Mouse (Mus musculus): ENCODE data around the gene Nkx6-2.

The Nkx6-2 gene

DNA sequence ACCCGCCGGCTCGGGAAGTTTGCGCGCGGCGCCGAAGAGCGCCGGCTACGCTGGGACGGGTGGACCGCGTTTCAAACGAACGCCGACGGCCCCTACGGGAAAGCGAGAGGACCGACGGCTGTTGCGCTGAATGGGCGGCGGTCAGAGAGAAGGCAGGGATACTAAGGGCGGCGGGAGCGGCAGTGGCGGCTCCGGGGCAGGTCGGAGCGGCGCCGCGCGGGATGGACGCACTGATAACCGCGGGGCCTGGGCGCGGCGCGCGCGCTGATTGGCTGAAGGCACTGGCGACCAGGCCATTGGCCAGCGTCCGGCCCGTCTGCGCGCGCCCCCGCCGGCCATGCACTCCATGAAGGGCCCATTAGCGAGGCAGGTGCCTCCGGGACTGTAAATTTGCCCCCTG, at the start of gene Nkx6-2:
Gene Nkx6-2, minus strand, starts transcription at position 203 of the 400 bp plus-strand sequence.
- in situ Hi-C loops (cut with MseI, MboI), result no loop called here

DNA sequence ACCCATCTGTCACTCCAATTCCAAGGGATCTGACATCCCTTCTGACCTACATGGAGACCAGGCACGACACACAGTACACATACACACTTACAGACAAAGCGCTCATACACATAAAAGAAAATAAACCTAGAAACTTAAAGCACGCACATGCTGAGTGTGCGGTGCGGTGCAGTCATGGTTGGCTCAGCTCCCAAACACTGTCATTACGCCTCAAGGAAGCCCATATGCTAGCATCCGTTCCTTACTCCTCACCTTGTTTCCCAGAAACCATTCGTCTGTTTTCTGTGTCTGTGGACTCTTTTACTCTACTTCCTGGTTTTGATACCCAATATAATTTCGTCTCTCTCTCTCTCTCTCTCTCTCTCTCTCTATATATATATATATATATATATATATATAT, 42.6 kb upstream of the Nkx6-2 start:
- in situ Hi-C loops (cut with MseI, MboI), result no loop called here

DNA sequence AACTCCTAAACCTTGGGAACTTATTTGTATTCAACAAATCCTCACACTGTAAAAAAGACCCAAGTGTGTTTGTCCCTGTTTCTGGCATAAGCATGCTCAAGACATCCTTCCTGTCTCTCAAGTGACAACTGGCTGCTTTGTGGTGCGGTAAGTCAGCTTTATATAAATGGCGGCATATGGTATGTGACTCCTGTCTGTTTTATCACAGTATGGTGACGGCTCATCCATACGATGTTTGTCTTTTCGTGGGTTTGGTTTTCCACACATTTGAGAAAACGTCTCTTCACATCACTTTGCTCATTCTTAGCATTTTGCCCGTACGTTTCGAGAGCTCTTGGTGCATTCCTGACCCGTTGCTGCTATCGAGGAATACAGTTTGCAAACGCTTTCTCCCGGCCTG, 40.0 kb upstream of the Nkx6-2 start:
- in situ Hi-C loops (cut with MseI, MboI), result no loop called here

DNA sequence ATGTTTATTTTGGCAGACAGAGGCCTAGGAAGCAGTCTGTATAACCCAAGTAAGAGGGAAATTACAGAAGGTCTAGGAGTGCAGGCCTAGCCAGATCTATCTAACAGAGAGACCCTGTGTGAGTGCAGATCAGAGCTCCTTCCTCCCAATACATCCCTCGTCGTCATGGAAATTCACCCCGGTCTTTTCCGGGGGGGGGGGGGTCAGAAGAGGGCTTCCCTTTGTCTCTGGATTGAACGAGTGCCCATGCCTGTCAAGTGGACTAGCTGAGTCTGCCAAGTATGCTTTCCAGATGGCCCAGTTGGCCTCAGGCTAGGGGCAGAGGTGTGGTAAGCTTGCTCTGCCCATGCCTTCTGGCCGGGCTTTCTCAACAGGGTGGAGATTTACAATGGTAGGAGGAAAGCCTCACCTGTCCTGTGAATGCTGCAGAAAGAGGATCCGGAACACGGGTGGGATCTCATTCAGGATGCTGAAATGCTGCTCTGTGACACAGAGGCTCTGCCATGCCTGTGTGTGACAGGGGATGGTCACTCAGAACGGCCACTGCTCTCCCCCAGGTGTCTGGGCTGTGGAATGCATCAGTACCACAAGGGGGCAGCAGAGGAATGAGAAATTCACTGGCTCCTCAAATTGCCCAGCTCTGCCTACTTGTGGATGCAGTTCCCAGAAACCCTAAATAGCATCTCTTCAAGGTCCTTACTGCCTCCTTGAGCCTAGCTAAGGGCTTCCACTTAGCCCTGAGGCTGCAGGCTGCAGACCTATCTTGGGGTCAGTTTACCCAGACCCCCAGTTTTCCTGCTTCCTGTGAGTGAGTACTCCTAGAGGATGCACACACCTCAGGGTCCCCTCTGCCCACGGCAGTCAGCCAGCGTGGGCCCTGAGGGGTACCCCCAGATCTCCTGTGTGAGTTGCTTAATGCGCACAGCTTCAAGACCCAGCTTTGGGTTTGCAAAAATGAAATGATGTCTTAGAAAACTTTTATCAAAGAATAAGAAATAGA, 33.5 kb upstream of the Nkx6-2 start:
- in situ Hi-C loops (cut with MseI, MboI), result no loop called here

DNA sequence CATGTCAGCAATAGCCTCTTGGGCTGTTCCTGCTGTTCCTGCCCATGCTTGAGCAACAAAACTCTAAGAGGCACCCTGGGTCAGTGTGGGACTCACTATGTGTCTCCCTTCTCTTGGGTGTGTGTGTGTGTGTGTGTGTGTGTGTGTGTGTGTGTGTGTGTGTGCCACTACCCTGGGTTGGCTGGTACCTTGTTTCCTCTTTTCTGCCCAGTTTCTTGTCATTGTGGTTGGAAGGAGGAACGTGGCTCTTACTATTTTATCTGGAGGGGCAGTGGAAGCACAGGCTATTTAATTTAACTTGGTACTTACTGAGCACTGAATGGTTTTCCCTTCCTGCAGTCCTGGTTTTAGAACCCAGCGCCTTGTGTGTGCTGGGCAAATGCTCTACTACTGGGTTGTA, 27.7 kb upstream of the Nkx6-2 start:
- in situ Hi-C loops (cut with MseI, MboI), result no loop called here

DNA sequence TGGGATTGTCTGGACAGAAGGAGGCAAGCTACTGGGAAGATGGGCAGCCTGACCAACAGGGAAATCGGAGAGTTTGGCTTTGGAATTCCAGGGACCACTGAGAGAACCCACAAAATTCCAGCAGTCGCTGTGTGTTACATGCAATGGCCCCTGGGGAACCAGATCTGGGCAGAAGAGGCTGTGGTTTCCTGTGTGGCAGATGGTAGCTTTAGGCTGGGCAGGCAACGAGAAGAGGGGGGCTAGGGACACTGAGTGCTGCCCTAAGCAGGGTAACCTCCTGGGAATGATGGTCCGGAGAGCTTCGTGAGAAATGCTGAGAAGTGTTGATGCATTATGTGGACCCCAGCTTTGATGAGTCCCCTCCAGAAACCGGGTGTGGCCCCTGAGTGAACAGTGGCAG, 13.3 kb upstream of the Nkx6-2 start:
- in situ Hi-C loops (cut with MseI, MboI), result no loop called here

DNA sequence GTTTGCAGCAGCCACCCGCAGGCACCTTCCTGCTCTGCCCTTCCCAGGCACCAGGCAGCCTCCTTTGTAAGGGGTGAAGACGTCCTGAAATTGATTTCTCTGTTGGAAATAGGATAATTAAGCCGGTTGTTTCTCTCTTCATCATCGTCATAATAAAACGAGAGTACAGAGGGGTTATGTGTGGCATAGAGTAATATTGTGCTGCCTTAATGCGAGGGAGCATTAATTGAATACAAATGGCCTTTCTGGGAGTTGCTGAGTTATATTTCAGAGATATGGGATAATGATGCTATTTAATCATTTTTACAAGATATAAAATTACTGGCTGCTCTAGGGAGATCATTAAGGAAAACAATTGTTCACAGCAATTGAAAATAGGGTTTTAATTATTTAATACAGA, 12.7 kb upstream of the Nkx6-2 start:
- in situ Hi-C loops (cut with MseI, MboI), result no loop called here

DNA sequence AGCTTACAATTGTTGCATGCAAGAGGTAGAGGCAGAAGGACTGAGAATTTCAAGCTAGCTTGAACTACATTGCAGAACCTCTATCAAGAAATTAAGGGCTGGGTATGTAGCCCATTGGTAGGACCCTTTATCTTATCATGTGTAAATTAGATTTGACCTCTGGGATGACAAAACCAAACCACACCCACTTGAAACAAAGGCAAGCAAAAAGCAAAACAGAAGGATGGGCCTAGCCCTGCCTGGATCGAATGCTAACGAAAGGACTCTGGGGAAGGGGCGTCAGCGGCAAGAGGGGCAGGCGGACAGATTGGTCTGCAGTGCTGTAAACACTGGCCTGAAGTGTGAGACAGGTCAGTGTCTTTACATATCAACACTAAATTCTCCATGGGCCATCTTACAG, 8.7 kb upstream of the Nkx6-2 start:
- in situ Hi-C loops (cut with MseI, MboI), result no loop called here

DNA sequence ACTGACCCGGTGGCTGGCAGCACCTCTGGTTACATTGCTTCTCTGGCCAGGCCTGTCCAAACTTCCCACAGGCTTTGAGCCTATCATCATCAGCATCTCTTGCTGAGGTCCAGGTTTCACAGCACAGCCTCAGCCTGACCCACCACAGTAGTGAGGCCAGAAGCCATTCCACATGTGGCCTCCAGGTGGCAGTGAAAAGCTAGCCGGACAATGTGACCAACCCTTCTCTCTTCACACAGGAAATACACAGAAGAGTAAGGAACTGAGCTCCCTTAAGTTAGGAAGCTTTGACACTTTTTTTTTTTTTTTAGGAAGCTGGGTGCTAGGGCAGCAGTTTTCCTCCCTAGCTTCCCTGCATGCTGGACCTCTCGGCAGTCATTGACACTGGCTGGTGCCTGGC, 7.7 kb upstream of the Nkx6-2 start:
- in situ Hi-C loops (cut with MseI, MboI), result no loop called here

DNA sequence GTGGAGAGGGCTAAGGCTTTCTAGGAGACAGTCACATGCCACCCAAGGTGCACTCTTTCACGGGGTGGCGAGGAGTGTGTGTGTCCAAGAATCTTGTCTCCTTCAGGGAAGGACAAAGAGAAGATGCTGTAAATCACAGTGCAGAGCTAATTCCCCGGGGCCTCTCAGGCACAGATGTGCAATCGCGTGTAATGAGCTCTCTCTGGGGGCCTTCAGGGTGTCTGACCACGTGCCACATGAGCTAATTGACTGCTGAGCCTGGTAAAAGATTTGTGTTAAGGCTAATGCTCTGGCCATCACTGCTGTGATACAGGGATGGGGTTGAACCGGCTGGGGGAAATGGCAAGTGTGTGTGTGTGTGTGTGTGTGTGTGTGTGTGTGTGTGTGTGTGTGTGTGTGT, 5.3 kb upstream of the Nkx6-2 start:
- in situ Hi-C loops (cut with MseI, MboI), result no loop called here

DNA sequence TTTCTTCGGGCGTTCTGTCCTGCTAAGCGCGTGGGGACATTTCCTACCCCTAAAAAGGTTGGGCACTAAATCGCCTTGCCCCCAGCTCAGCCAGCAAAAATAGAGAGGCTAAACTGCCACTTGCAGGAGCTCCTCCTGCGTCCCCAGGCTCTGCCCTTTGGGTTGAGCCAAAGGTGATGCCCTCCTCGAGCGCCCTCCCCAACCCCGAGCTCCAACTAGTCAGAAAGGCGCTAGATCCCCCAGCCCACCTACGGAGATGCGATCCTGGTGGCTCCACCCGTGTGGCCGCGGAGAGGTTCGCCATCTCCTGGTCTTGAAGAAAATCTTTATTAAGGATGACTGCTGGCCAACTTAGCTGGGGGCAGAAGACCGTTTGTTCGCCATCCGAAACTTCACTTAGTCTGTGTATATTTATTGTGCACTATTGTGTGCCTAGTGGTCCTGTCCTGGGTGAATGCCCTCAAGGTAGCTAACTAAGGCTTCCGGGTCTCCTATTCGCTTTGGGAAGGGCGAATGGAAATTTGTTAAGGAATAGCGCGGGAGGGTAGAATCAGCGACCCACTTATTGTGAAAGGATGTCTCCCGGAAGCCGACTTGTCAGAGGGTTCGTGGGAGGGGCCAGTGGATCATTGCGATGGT, 2.7 kb upstream of the Nkx6-2 start:
- in situ Hi-C loops (cut with MseI, MboI), result no loop called here

DNA sequence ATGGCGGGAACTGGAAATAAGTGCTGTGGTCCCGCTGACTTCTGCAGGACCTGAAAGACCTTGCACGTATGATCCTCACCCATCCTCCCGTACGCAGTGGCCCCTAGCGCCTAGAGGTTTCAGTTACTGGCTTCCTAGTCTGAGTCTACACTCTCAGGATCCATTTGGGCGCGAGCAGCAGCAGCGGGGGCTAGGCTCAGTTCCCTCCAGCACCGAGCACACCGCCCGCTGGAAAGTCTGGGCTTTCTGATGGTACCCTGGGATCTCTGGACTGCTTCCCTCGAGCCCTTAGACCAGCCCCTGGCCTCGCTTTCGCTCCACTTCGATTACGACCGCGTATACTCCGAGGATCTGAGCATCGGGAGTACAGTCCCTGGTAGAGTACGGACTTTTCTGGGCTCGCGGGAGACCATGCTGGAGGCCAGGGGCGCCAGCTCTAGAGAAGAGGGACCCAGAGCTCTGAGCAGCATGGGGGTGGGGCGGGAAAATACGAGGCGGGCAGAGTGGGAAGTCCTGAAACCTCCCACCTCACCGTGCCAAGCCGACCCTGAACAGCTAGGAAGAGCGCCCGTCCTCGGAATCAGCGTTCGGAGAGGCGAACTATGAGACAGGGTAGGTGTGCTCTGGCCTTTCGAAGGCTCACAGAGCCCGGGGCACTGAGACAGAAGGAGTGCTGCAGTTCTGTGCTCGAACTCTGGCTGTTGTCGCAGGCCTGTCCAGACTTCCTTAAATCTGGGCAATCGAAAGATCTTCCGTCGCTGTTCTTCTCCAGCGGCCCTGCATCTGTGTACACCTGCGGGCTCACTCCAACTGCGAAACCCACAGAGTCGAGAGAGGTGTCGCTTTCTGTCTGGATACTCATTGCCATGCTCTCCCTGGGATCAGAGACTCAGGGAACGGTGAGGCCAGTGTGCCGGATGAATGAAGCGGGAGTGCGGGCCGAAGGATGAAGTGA, 1.9 kb upstream of the Nkx6-2 start:
- in situ Hi-C loops (cut with MseI, MboI), result no loop called here

DNA sequence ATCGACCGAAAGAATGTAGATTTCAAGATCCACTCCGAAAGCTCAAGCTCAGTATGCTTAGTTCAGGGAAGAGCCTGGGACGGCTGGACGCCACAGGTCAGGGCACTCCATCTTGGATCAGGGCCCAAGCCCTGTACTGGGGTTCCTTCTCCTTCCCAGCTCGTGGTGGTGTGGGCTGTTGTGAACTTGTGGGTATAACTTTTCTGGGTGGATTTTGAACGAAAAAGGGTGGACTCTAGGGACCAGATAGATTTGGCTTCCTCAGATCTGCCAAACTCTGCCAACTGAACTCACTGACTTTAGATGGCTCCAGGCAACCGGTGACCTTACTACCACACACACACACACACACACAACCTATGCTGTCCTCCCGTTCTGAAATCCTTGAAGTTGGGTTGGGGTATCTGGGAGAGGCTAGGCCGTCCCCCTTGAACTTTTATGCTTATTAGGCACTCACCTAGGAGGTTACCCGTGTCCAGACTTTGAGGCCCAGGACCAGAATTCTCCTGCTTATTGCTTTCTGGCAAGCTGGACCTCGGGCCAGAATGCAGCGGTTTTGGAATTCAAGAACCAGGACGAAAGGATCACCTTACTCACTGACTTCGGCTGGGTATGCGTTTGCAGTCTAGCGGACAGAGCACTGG, 619 bp upstream of the Nkx6-2 start:
- in situ Hi-C loops (cut with MseI, MboI), result no loop called here

DNA sequence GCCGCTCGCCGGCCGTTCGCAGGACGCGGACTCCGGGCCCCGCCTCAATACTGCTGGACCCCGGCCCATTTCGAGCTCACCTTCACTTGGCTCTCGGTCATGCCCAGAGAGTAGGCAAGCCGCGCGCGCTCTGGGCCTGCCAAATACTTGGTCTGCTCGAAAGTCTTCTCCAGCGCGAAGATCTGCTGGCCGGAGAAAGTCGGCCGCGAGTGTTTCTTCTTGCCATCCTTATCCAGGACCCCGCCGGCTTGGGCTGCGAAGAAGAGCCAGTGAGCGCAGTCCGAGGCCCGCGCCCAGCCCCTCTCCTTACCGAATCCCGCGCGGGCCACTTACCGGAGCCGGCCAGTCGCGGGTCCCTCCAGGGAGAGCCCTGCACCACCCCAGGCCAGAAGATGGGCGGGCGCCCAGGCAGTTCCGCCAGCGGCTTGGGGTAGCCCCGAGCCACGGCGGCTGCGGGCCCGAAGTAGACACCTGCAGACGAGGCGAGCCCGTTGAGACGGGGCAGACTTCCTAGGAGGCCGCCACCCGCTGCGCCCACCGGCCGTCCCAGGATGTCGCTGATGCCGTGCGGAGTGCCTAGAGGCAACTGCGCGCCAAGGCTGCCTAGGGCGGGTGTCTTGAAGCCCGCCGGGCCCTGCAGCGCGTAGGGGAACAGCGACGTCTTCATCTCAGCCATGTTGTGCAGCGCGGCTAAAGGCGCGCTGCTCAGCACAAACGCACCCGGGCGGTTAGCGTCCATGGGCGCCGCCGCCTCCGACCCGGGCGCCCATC, 611 bp downstream of the Nkx6-2 start:
- in situ Hi-C loops (cut with MseI, MboI), result no loop called here

DNA sequence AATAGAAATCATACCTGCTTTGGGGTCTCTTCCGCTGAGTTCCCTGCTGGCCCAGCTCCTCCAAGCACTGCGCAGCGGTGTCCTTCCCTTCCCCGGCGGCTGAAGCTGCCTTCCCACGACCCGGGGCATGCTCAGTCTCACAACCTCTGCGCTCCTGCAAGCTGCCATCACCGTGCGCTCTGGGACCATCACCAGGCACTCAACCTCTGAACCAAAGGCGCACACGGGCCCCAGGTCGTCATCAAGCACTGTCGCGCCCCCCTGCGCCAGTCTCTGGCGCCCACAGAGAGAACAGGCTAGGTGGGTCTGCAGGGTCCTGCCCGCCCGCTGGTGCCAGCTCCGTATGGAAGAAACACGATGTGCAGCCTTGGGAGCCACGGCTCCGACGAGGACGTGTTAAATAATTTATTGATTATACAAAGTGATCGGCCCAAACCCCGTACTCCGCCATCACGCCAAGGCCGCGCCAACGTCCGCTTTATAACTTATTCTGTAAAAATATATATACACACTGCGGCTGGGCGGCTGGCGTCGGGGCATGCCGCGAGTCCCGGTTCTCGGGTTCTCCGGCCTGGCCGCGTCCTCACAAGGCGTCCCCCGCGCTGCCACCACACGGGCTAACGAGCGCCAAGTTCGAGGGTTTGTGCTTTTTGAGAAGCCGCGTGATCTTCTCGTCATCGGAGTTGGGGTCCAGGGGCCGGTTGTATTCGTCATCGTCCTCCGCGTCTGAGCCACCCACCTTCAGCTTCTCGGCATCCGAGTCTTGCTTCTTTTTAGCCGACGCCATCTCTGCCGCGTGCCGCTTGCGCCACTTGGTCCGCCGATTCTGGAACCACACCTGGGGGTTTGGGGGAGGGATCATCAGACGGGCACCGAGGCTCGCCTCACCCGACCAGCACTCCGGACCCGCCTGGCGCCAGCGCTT, 1.5 kb downstream of the Nkx6-2 start:
- in situ Hi-C loops (cut with MseI, MboI), result no loop called here

DNA sequence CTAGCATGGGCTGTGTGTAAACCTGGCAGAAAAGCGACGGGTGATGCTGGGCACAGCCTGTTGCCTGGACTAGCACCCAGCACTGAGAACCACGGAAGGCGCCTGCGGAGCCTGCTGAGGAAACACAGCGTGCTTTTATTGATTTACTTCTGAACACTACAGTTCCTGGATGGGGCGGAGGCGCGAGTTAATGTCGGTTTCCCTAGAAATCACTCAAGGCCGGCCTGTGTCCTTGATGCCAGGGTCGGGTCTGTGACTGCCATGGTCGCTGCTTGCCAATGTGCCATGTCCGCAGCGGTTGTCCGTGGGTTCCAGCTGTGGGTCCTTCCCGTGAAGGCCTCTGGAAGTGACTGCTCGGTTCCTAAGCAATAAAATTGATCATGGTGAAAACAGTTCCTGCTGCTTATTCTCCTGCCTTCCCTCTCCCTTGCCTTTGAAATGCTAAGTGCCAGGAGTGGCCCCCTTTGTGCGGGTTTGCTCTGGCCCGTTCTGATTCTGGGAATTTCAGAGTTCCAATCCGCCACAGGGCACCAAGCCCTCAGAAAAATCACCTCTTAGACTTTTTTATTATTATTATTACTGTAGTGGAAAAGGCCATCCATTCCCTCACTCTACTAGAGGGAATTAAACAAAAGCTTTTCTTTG, 3.2 kb downstream of the Nkx6-2 start:
- in situ Hi-C loops (cut with MseI, MboI), result no loop called here

DNA sequence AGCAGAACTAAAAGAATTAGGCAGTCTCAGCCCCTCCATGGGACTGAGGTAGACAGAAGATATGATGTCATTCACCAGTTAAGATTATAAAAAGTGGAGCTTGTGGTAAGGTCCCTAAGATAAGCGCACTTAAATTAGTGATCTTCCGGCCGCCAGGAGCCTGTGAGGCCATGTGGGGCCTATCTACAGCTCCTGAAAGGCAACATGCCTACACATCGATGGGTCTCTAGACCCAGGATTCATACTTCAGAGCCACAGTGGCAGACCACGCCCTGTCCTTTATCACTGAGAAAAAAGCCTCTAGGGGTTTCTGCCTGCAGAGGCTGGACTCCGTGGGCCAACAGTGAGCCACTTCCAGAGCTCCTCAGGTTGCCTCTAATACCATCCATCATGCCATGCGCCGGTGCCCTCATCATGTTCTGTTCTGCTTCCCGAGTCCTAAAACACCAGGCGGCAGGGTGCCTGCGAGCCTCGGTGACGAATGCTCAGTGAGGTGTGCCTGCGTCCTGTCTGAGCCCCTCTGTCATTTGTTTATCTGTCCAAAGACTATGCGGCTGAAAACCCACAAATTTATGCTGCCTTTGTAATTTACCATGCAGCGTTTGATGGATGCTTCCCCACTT, 6.4 kb downstream of the Nkx6-2 start:
- in situ Hi-C loops (cut with MseI, MboI), result no loop called here

DNA sequence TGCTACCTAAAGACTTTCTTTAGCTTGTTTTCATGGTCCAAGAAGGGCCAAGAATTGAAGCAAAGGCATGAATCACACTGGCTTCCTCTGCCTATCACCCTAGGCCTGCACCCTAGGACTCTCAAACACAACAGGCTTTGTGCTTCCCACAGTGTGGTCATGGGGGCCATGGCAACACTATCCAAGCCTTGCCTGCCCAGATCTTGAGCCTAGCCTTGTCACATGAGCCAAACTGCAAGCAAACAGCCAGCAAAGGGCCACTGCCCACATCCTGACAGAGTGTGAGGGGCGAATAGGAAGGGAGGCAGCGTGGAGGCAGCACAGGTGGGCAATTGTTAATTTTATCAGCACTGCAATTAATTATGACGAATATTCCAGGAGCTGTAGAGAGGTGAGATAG, 9.9 kb downstream of the Nkx6-2 start:
- in situ Hi-C loops (cut with MseI, MboI), result no loop called here

DNA sequence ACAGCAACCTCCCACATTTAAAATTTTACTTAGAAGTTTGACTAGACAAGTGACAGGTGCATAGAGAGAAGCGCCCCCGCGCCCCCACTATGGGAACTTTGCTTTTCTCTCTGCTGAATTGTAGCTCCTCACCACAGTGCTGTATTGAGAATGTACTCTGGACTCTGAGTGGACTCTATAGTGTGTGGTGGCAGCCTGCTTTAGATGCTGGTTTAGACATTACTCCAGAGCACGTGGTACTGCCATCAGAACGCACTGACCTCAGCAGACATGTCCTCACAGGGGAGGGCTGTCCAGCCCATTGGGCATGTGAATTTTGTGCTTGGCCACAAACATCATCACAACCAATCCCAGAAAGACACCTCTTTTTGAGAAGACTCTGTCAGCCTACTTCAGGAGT, 11.8 kb downstream of the Nkx6-2 start:
- in situ Hi-C loops (cut with MseI, MboI), result no loop called here
